Mouse (Mus musculus): ENCODE measurements around the gene Cldn14. TPM values are rescaled to one million over a fixed set of nuclear protein-coding genes. Genes with fewer than 3 reads are reported as not detected.

Cldn14 gene
- not detected in 2 replicates for polyA plus RNA-seq (2015; fragmentation: Nextera tagmentation; extraction: Ambion mirVana)

- Histone ChIP-seq H3K27me3 (ENCODE audit: control insufficient read depth, insufficient read depth, low read length) (no peaks in the 10 kb centered on the region), H3K27ac (ENCODE audit: low read length) (no peak within 1 kb of the TSS), H3K4me1 (ENCODE audit: control insufficient read depth, insufficient read depth, low read length) (no peaks in the 10 kb centered on the region), H3K9me3 (replicated peaks; ENCODE audit: control insufficient read depth, low read length) (no peaks in the 10 kb centered on the region), H3K4me3 (ENCODE audit: low read length) (no peak within 1 kb of the TSS), H3K36me3 (ENCODE audit: control insufficient read depth, insufficient read depth) (no peaks in the 10 kb centered on the region), H3K9ac (ENCODE audit: low read length) (no peak within 1 kb of the TSS), H3K4me2 (ENCODE audit: low read depth, low read length) (no peak within 1 kb of the TSS)
- WGBS: 78% methylated on average over 15 of the region's 15 CpGs
- ATAC-seq (replicated peaks; ENCODE audit: extremely low read depth, insufficient read depth, low FRiP score): no peak
Observed at GRCm38 (mm10) chr16:94008737-94009136, at the start of gene Cldn14. Gene Cldn14 (minus strand): TSS chr16:94008837.

- no peak for ATAC-seq (replicated peaks; ENCODE audit: extremely low read depth, insufficient read depth, low FRiP score)
- 68% methylated on average over 8 of the region's 8 CpGs for WGBS
- Histone ChIP-seq H3K4me2 (ENCODE audit: low read depth, low read length) (no peak overlapping the region), H3K9me3 (replicated peaks; ENCODE audit: control insufficient read depth, low read length) (no peaks in the 10 kb centered on the region), H3K9ac (ENCODE audit: low read length) (no peak overlapping the region), H3K4me1 (ENCODE audit: control insufficient read depth, insufficient read depth, low read length) (no peaks in the 10 kb centered on the region), H3K4me3 (ENCODE audit: low read length) (no peak overlapping the region), H3K27ac (ENCODE audit: low read length) (no peak overlapping the region), H3K27me3 (ENCODE audit: control insufficient read depth, insufficient read depth, low read length) (no peaks in the 10 kb centered on the region), H3K36me3 (ENCODE audit: control insufficient read depth, insufficient read depth) (no peaks in the 10 kb centered on the region)
Observed at GRCm38 (mm10) chr16:94055576-94055975, 46.9 kb upstream of the Cldn14 start.

- H3K4me1 ChIP-seq (ENCODE audit: control insufficient read depth, insufficient read depth, low read length): no peaks in the 10 kb centered on the region
- H3K4me3 ChIP-seq (ENCODE audit: low read length): no peak overlapping the region
- no peak overlapping the region for H3K4me2 ChIP-seq (ENCODE audit: low read depth, low read length)
- WGBS: 88% methylated on average over 12 of the region's 12 CpGs
- no peak for ATAC-seq (replicated peaks; ENCODE audit: extremely low read depth, insufficient read depth, low FRiP score)
- no peaks in the 10 kb centered on the region for H3K27me3 ChIP-seq (ENCODE audit: control insufficient read depth, insufficient read depth, low read length)
- H3K36me3 ChIP-seq (ENCODE audit: control insufficient read depth, insufficient read depth): no peaks in the 10 kb centered on the region
- H3K9me3 ChIP-seq (replicated peaks; ENCODE audit: control insufficient read depth, low read length): no peaks in the 10 kb centered on the region
- no peak overlapping the region for H3K27ac ChIP-seq (ENCODE audit: low read length)
- no peak overlapping the region for H3K9ac ChIP-seq (ENCODE audit: low read length)
Observed at GRCm38 (mm10) chr16:94055176-94055575, 46.5 kb upstream of the Cldn14 start.

- no peak overlapping the region for H3K9ac ChIP-seq (ENCODE audit: low read length)
- H3K9me3 ChIP-seq (replicated peaks; ENCODE audit: control insufficient read depth, low read length): no peaks in the 10 kb centered on the region; the same call in 1 of the 2 replicates
- 88% methylated on average over 3 of the region's 3 CpGs for WGBS
- no peak overlapping the region for H3K27ac ChIP-seq (ENCODE audit: low read length)
- no peaks in the 10 kb centered on the region for H3K4me1 ChIP-seq (ENCODE audit: control insufficient read depth, insufficient read depth, low read length)
- no peaks in the 10 kb centered on the region for H3K27me3 ChIP-seq (ENCODE audit: control insufficient read depth, insufficient read depth, low read length)
- H3K4me3 ChIP-seq (ENCODE audit: low read length): no peak overlapping the region
- no peak overlapping the region for H3K4me2 ChIP-seq (ENCODE audit: low read depth, low read length)
- ATAC-seq (replicated peaks; ENCODE audit: extremely low read depth, insufficient read depth, low FRiP score): no peak
- H3K36me3 ChIP-seq (ENCODE audit: control insufficient read depth, insufficient read depth): no peaks in the 10 kb centered on the region
Observed at GRCm38 (mm10) chr16:94050368-94050767, 41.7 kb upstream of the Cldn14 start.

- ATAC-seq (replicated peaks; ENCODE audit: extremely low read depth, insufficient read depth, low FRiP score): no peak
- Histone ChIP-seq H3K4me3 (ENCODE audit: low read length) (no peak overlapping the region), H3K27ac (ENCODE audit: low read length) (no peak overlapping the region)
Observed at GRCm38 (mm10) chr16:94044996-94045395, 36.4 kb upstream of the Cldn14 start.

GRCm38 (mm10) chr16:94043797-94044196 lies 35.2 kb upstream of the Cldn14 start:
- 63% methylated on average over 1 of the region's 1 CpGs for WGBS
- no peak overlapping the region for H3K4me2 ChIP-seq (ENCODE audit: low read depth, low read length)
- no peak overlapping the region for H3K27ac ChIP-seq (ENCODE audit: low read length)
- no peak for ATAC-seq (replicated peaks; ENCODE audit: extremely low read depth, insufficient read depth, low FRiP score)
- H3K36me3 ChIP-seq (ENCODE audit: control insufficient read depth, insufficient read depth): no peaks in the 10 kb centered on the region
- no peaks in the 10 kb centered on the region; the same call in 1 of the 2 replicates for H3K4me1 ChIP-seq (ENCODE audit: control insufficient read depth, insufficient read depth, low read length)
- peaks cover 10% of the 10 kb centered on the region; the same call in 1 of the 2 replicates for H3K27me3 ChIP-seq (ENCODE audit: control insufficient read depth, insufficient read depth, low read length)
- H3K9ac ChIP-seq (ENCODE audit: low read length): no peak overlapping the region
- H3K9me3 ChIP-seq (replicated peaks; ENCODE audit: control insufficient read depth, low read length): no peaks in the 10 kb centered on the region
- no peak overlapping the region for H3K4me3 ChIP-seq (ENCODE audit: low read length)

More at GRCm38 (mm10) chr16:94044996-94045395, 36.4 kb upstream of the Cldn14 start:
- WGBS: 44% methylated on average over 7 of the region's 7 CpGs
- H3K4me2 ChIP-seq (ENCODE audit: low read depth, low read length): no peak overlapping the region
- H3K4me1 ChIP-seq (ENCODE audit: control insufficient read depth, insufficient read depth, low read length): no peaks in the 10 kb centered on the region; the same call in 1 of the 2 replicates
- no peaks in the 10 kb centered on the region; the same call in 1 of the 2 replicates for H3K9me3 ChIP-seq (replicated peaks; ENCODE audit: control insufficient read depth, low read length)
- H3K27me3 ChIP-seq (ENCODE audit: control insufficient read depth, insufficient read depth, low read length): peaks cover 10% of the 10 kb centered on the region; the same call in 1 of the 2 replicates
- no peak overlapping the region for H3K9ac ChIP-seq (ENCODE audit: low read length)
- H3K36me3 ChIP-seq (ENCODE audit: control insufficient read depth, insufficient read depth): no peaks in the 10 kb centered on the region

- no peak overlapping the region for H3K4me3 ChIP-seq (ENCODE audit: low read length)
- no peaks in the 10 kb centered on the region for H3K9me3 ChIP-seq (replicated peaks; ENCODE audit: control insufficient read depth, low read length)
- no peak overlapping the region for H3K9ac ChIP-seq (ENCODE audit: low read length)
- no peak for ATAC-seq (replicated peaks; ENCODE audit: extremely low read depth, insufficient read depth, low FRiP score)
- H3K27ac ChIP-seq (ENCODE audit: low read length): no peak overlapping the region
- H3K36me3 ChIP-seq (ENCODE audit: control insufficient read depth, insufficient read depth): no peaks in the 10 kb centered on the region
- 46% methylated on average over 18 of the region's 18 CpGs for WGBS
- H3K4me2 ChIP-seq (ENCODE audit: low read depth, low read length): peak overlapping the region; percentile 36
- H3K27me3 ChIP-seq (ENCODE audit: control insufficient read depth, insufficient read depth, low read length): peaks cover 10% of the 10 kb centered on the region; the same call in 1 of the 2 replicates
- no peaks in the 10 kb centered on the region; the same call in 1 of the 2 replicates for H3K4me1 ChIP-seq (ENCODE audit: control insufficient read depth, insufficient read depth, low read length)
Observed at GRCm38 (mm10) chr16:94041065-94041712, 32.6 kb upstream of the Cldn14 start.

GRCm38 (mm10) chr16:94040485-94040884 lies 31.8 kb upstream of the Cldn14 start:
- no peak for ATAC-seq (replicated peaks; ENCODE audit: extremely low read depth, insufficient read depth, low FRiP score)

GRCm38 (mm10) chr16:94038986-94039341 lies 30.3 kb upstream of the Cldn14 start:
- H3K4me1 ChIP-seq (ENCODE audit: control insufficient read depth, insufficient read depth, low read length): no peaks in the 10 kb centered on the region; the same call in 1 of the 2 replicates
- H3K27me3 ChIP-seq (ENCODE audit: control insufficient read depth, insufficient read depth, low read length): peaks cover 10% of the 10 kb centered on the region; the same call in 1 of the 2 replicates
- no peak overlapping the region for H3K4me3 ChIP-seq (ENCODE audit: low read length)
- ATAC-seq (replicated peaks; ENCODE audit: extremely low read depth, insufficient read depth, low FRiP score): no peak
- H3K9ac ChIP-seq (ENCODE audit: low read length): no peak overlapping the region
- H3K4me2 ChIP-seq (ENCODE audit: low read depth, low read length): no peak overlapping the region
- 76% methylated on average over 9 of the region's 9 CpGs for WGBS
- no peaks in the 10 kb centered on the region for H3K36me3 ChIP-seq (ENCODE audit: control insufficient read depth, insufficient read depth)
- no peak overlapping the region for H3K27ac ChIP-seq (ENCODE audit: low read length)
- no peaks in the 10 kb centered on the region for H3K9me3 ChIP-seq (replicated peaks; ENCODE audit: control insufficient read depth, low read length)

More at GRCm38 (mm10) chr16:94040485-94040884, 31.8 kb upstream of the Cldn14 start:
- H3K9me3 ChIP-seq (replicated peaks; ENCODE audit: control insufficient read depth, low read length): no peaks in the 10 kb centered on the region
- peak overlapping the region; percentile 36 for H3K4me2 ChIP-seq (ENCODE audit: low read depth, low read length)
- WGBS: 40% methylated on average over 16 of the region's 16 CpGs
- H3K27me3 ChIP-seq (ENCODE audit: control insufficient read depth, insufficient read depth, low read length): peaks cover 10% of the 10 kb centered on the region; the same call in 1 of the 2 replicates
- H3K27ac ChIP-seq (ENCODE audit: low read length): no peak overlapping the region
- H3K4me3 ChIP-seq (ENCODE audit: low read length): no peak overlapping the region
- H3K36me3 ChIP-seq (ENCODE audit: control insufficient read depth, insufficient read depth): no peaks in the 10 kb centered on the region
- H3K4me1 ChIP-seq (ENCODE audit: control insufficient read depth, insufficient read depth, low read length): no peaks in the 10 kb centered on the region; the same call in 1 of the 2 replicates
- no peak overlapping the region for H3K9ac ChIP-seq (ENCODE audit: low read length)

Data from heart, embryonic 16.5 days (tissue).